Mouse (Mus musculus): ENCODE data around the gene Clcnka.

DNA sequence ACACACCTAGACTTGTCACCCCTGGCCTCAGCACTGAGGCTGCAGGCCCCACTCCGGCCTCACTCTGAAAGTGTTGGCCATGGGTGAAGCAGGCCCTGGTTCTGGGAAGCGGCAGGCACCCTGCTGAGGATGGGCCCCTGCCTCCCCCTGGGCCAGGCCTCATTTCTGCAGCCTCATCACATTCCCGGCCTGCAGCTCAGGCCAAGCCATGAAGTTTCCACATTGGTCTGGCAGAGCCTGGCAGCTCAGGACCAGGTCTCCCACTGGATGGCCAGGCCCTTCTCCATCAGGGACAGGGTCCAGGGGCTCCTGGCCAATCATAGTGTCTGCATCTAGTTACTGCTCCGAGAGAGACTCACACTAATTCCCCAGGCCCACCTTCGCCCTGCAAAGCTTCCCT lies 63.8 kb downstream of the Clcnka start:
- TF ChIP-seq CTCF (IDR thresholded peaks at IDR 0.05; ENCODE audit: borderline replicate concordance, insufficient read depth, low read depth, low read length): no peak
- TF ChIP-seq POLR2A (IDR thresholded peaks at IDR 0.05; ENCODE audit: borderline replicate concordance, insufficient read depth, low read length): no peak
